Mouse (Mus musculus) kidney, embryonic 16.5 days (tissue): ENCODE results near the gene Hrasls5. TPM values are rescaled to one million over a fixed set of nuclear protein-coding genes. Genes with fewer than 3 reads are reported as not detected.

Experiments used
- ATAC-seq: fragments of 200-750 bp; cut with Nextera tagmentation; 2 replicates; pipeline ENCODE4 v1.8.0; 2017; ENCODE audit warnings: moderate TSS enrichment; ENCODE audit not compliant: low FRiP score, low TSS enrichment
- H3K27ac ChIP-seq: fragments of 300-500 bp; sonication (generic); 2 replicates; pipeline ENCODE4 v1.5.1; 2014; ENCODE audit warnings: low read length
- H3K27me3 ChIP-seq: fragments of 300-500 bp; sonication (generic); 2 replicates; pipeline ENCODE4 v1.6.1; 2014; ENCODE audit warnings: low read length, control low read depth, mixed read lengths; ENCODE audit not compliant: insufficient read depth
- H3K36me3 ChIP-seq: fragments of 300-500 bp; sonication (generic); 2 replicates; pipeline ENCODE4 v1.6.1; 2014; ENCODE audit warnings: low read length, control low read depth, mixed read lengths; ENCODE audit not compliant: insufficient read depth
- H3K4me1 ChIP-seq: fragments of 300-500 bp; sonication (generic); 2 replicates; pipeline ENCODE4 v1.6.1; 2014; ENCODE audit warnings: low read length, control low read depth, mixed read lengths; ENCODE audit not compliant: insufficient read depth
- H3K4me2 ChIP-seq: fragments of 300-500 bp; sonication (generic); replicated peaks from 2 replicates; pipeline ENCODE4 v1.6.1; 2014; ENCODE audit warnings: low read depth, low read length
- H3K4me3 ChIP-seq: fragments of 300-500 bp; sonication (generic); 2 replicates; pipeline ENCODE4 v1.5.1; 2014; ENCODE audit warnings: mild to moderate bottlenecking, low read length
- H3K9ac ChIP-seq: fragments of 300-500 bp; sonication (generic); replicated peaks from 2 replicates; pipeline ENCODE4 v1.6.1; 2014; ENCODE audit warnings: low read length
- H3K9me3 ChIP-seq: fragments of 300-500 bp; sonication (generic); 2 replicates; pipeline ENCODE4 v1.6.1; 2016; ENCODE audit warnings: low read length, control low read depth
- WGBS: fragments of 180-500 bp; shearing (Covaris S2); extraction: QIAGEN DNeasy Blood & Tissue Kit; methylation state at CpG from one replicate; pipeline ENCODE4 v1.1.7; 2014; 5-methylcytosine and 5-hydroxymethylcytosine counted together
- polyA plus RNA-seq: library from polyadenylated mRNA; unstranded; fragments of >200 nt; fragmentation: Nextera tagmentation; extraction: Ambion mirVana; gene quantifications from 2 replicates; pipeline ENCODE4 v1.2.1, GENCODE M21; 2015

Hrasls5 gene
- 0.41 TPM in 1 of 2 replicates, not detected in the other for polyA plus RNA-seq

GRCm38 (mm10) chr19:7611942-7612757, at the start of gene Hrasls5:
Gene Hrasls5, plus strand, starts transcription at chr19:7612541.
- Histone ChIP-seq H3K4me1 (peaks cover 12% of the 10 kb centered on the region), H3K36me3 (no peaks in the 10 kb centered on the region), H3K4me3 (peak within 1 kb of the TSS; percentile 39), H3K27ac (no peak within 1 kb of the TSS), H3K27me3 (peaks cover 11% of the 10 kb centered on the region; the same call in 1 of the 2 replicates), H3K4me2 (peak within 1 kb of the TSS; percentile 68), H3K9ac (peak within 1 kb of the TSS; percentile 48), H3K9me3 (no peaks in the 10 kb centered on the region)
- peak; percentile 77 for ATAC-seq
- WGBS, result 2% methylated on average over 52 of the region's 54 CpGs

GRCm38 (mm10) chr19:7562601-7563129, 49.7 kb upstream of the Hrasls5 start:
- 83% methylated on average over 10 of the region's 10 CpGs for WGBS
- no peak overlapping the region for H3K4me3 ChIP-seq
- no peak overlapping the region for H3K27ac ChIP-seq
- no peaks in the 10 kb centered on the region for H3K27me3 ChIP-seq
- no peak overlapping the region for H3K4me2 ChIP-seq
- H3K4me1 ChIP-seq, result peaks cover 5% of the 10 kb centered on the region; the same call in 1 of the 2 replicates
- H3K36me3 ChIP-seq, result no peaks in the 10 kb centered on the region
- H3K9me3 ChIP-seq, result no peaks in the 10 kb centered on the region
- no peak for ATAC-seq
- no peak overlapping the region for H3K9ac ChIP-seq

GRCm38 (mm10) chr19:7563676-7564075, 48.7 kb upstream of the Hrasls5 start:
- Histone ChIP-seq H3K9me3 (no peaks in the 10 kb centered on the region), H3K9ac (no peak overlapping the region), H3K4me1 (peaks cover 4% of the 10 kb centered on the region; the same call in 1 of the 2 replicates), H3K4me2 (no peak overlapping the region), H3K27ac (no peak overlapping the region), H3K36me3 (no peaks in the 10 kb centered on the region), H3K4me3 (no peak overlapping the region), H3K27me3 (no peaks in the 10 kb centered on the region)
- 81% methylated on average over 2 of the region's 2 CpGs for WGBS
- no peak for ATAC-seq

DNA sequence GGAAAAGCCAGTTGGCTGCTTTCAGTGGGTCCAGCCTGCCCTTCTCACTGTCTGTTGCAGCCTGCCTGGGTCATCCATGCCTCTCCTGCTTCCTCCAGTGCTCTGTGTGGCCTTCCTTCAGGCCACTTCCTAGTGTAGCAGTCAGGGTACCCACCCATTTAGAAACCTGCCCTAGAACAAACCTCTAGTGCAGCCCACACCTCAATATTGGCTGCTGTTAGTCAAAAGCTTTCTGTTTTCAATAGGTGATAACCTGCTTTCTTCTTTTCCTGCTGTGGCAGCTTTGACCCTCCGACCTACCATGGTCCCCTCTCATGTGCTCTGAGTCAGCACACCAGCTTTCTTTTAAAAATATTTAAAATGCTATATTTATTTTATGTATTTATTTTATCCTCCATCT, 47.9 kb upstream of the Hrasls5 start:
- H3K4me3 ChIP-seq, result no peak overlapping the region
- H3K27me3 ChIP-seq, result no peaks in the 10 kb centered on the region
- no peak overlapping the region for H3K4me2 ChIP-seq
- H3K9me3 ChIP-seq, result no peaks in the 10 kb centered on the region
- H3K9ac ChIP-seq, result no peak overlapping the region
- 89% methylated on average over 1 of the region's 1 CpGs for WGBS
- no peak overlapping the region for H3K27ac ChIP-seq
- ATAC-seq, result no peak
- H3K4me1 ChIP-seq, result peaks cover 6% of the 10 kb centered on the region; the same call in 1 of the 2 replicates
- no peaks in the 10 kb centered on the region for H3K36me3 ChIP-seq

- no peak for ATAC-seq
- 80% methylated on average over 3 of the region's 3 CpGs for WGBS
- Histone ChIP-seq H3K9ac (no peak overlapping the region), H3K4me3 (no peak overlapping the region), H3K4me1 (peaks cover 6% of the 10 kb centered on the region; the same call in 1 of the 2 replicates), H3K36me3 (no peaks in the 10 kb centered on the region), H3K9me3 (no peaks in the 10 kb centered on the region), H3K27ac (no peak overlapping the region), H3K4me2 (no peak overlapping the region), H3K27me3 (no peaks in the 10 kb centered on the region)
Measured at GRCm38 (mm10) chr19:7566826-7567225, 45.5 kb upstream of the Hrasls5 start.

GRCm38 (mm10) chr19:7568364-7568763, 44.0 kb upstream of the Hrasls5 start:
- 11% methylated on average over 3 of the region's 3 CpGs for WGBS

DNA sequence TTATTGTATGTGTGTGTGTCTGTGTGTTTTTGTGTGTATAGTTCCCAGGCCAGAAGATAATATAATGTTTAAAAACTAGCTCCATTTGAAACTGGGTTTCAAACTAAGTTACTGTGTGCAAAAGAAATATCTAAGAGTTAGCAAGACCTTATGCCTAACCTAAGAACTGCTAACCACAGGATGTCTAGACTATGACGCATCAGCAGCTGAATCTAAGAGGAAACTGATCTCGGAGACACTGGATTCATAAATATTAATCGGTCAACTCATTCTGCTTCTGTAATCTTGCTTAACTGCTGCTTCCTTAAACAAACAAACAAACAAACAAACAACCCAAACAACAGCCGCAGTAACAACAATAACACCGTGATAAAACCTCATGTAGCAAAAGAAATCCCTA, 42.7 kb upstream of the Hrasls5 start:
- H3K9me3 ChIP-seq, result no peaks in the 10 kb centered on the region
- ATAC-seq, result no peak

More at GRCm38 (mm10) chr19:7568364-7568763, 44.0 kb upstream of the Hrasls5 start:
- H3K9me3 ChIP-seq, result no peaks in the 10 kb centered on the region
- no peaks in the 10 kb centered on the region for H3K36me3 ChIP-seq
- no peak for ATAC-seq
- no peaks in the 10 kb centered on the region for H3K27me3 ChIP-seq
- H3K27ac ChIP-seq, result no peak overlapping the region
- H3K4me3 ChIP-seq, result no peak overlapping the region
- H3K4me2 ChIP-seq, result no peak overlapping the region
- H3K4me1 ChIP-seq, result peaks cover 6% of the 10 kb centered on the region; the same call in 1 of the 2 replicates
- H3K9ac ChIP-seq, result no peak overlapping the region

GRCm38 (mm10) chr19:7576180-7576579, 36.2 kb upstream of the Hrasls5 start:
- Histone ChIP-seq H3K4me3 (no peak overlapping the region), H3K4me1 (no peaks in the 10 kb centered on the region), H3K9ac (no peak overlapping the region), H3K4me2 (no peak overlapping the region), H3K27me3 (no peaks in the 10 kb centered on the region), H3K36me3 (no peaks in the 10 kb centered on the region), H3K27ac (no peak overlapping the region), H3K9me3 (no peaks in the 10 kb centered on the region)
- no peak for ATAC-seq
- 74% methylated on average over 1 of the region's 1 CpGs for WGBS

More for the DNA sequence above, 42.7 kb upstream of the Hrasls5 start:
- H3K4me1 ChIP-seq, result peaks cover 6% of the 10 kb centered on the region; the same call in 1 of the 2 replicates
- H3K9ac ChIP-seq, result no peak overlapping the region
- 77% methylated on average over 5 of the region's 5 CpGs for WGBS
- no peaks in the 10 kb centered on the region for H3K27me3 ChIP-seq
- no peaks in the 10 kb centered on the region for H3K36me3 ChIP-seq
- no peak overlapping the region for H3K4me2 ChIP-seq
- no peak overlapping the region for H3K27ac ChIP-seq
- H3K4me3 ChIP-seq, result no peak overlapping the region

DNA sequence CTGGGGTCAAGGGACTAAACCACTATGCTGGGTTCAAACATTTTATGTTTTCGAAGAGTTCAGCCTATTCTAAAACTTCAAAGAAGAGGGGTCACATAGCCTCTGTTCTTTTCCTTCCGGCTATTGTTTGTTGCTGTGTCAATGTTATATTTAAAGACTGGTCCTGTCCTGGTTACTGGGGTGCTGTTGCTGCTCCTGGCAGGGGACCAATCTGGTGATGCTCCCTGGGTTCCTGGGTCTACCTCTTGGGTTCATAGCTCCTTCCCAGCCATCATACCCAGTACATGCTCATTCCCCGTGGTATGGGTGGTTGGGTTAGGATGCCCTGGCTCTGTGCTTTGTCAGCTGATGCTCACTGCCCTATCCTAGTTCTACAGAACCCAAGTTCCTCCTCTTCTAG, 34.6 kb upstream of the Hrasls5 start:
- no peak overlapping the region for H3K4me2 ChIP-seq
- H3K27ac ChIP-seq, result no peak overlapping the region
- H3K27me3 ChIP-seq, result no peaks in the 10 kb centered on the region
- no peaks in the 10 kb centered on the region for H3K9me3 ChIP-seq
- H3K4me3 ChIP-seq, result no peak overlapping the region
- H3K4me1 ChIP-seq, result no peaks in the 10 kb centered on the region
- ATAC-seq, result no peak
- WGBS, result 72% methylated on average over 3 of the region's 3 CpGs
- no peak overlapping the region for H3K9ac ChIP-seq
- H3K36me3 ChIP-seq, result no peaks in the 10 kb centered on the region

DNA sequence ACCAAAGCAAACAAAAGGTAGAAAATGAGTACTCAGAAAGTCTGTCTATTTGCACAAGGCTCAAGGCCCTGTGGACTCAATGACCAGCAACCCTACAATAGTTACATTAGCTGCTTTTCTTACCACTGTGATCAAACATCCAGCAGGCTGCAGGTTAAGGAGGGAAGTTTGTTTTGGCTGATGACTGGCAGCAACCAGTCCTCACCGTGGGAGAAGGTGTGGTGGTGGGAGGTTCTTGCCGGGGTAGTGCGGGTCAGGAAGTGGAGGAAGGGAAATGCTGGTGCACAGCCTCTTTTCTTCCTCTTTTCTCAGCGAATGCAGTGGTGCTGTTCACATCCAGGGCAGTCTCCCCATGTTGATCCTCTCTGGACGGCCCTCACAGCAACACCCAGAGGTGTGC, 31.3 kb upstream of the Hrasls5 start:
- no peak overlapping the region for H3K9ac ChIP-seq
- H3K4me3 ChIP-seq, result no peak overlapping the region
- no peak for ATAC-seq
- H3K4me1 ChIP-seq, result no peaks in the 10 kb centered on the region
- WGBS, result 51% methylated on average over 5 of the region's 5 CpGs
- no peaks in the 10 kb centered on the region for H3K9me3 ChIP-seq
- no peak overlapping the region for H3K4me2 ChIP-seq
- no peaks in the 10 kb centered on the region for H3K27me3 ChIP-seq
- H3K36me3 ChIP-seq, result peaks cover 3% of the 10 kb centered on the region; the same call in 1 of the 2 replicates
- no peak overlapping the region for H3K27ac ChIP-seq
